Mouse (Mus musculus) liver, adult 2 months (tissue): ENCODE data around the gene Ehmt2. TPM values are rescaled to one million over a fixed set of nuclear protein-coding genes. Genes with fewer than 3 reads are reported as not detected.
"Not testable (repeated sequence)": the region's sequence is repeated elsewhere in the genome, so short reads cannot be mapped to it uniquely, and the experiment has no call there.

Experiments
- DNase-seq: peaks from one replicate; pipeline ENCODE4 v3.0.0-alpha.2; 2011; ENCODE audit warnings: low read depth, low spot score; ENCODE audit errors: extremely low read depth
- H3K27ac ChIP-seq: fragments of 200-500 bp; replicated peaks from 2 replicates; pipeline ENCODE4 v1.5.1; 2012; ENCODE audit warnings: low read depth, mild to moderate bottlenecking, control low read depth, inconsistent platforms, low read length; ENCODE audit not compliant: insufficient read depth
- H3K27me3 ChIP-seq: fragments of 200-500 bp; 2 replicates; pipeline ENCODE4 v1.6.1; 2012; ENCODE audit warnings: mild to moderate bottlenecking, moderate library complexity, low read length, inconsistent platforms; ENCODE audit not compliant: control insufficient read depth, insufficient read depth
- H3K36me3 ChIP-seq: fragments of 200-500 bp; 2 replicates; pipeline ENCODE4 v1.6.1; 2012; ENCODE audit warnings: low read length, inconsistent platforms; ENCODE audit not compliant: control insufficient read depth, insufficient read depth
- H3K4me1 ChIP-seq: fragments of 200-500 bp; 2 replicates; pipeline ENCODE4 v1.6.1; 2011; ENCODE audit warnings: low read length; ENCODE audit not compliant: control insufficient read depth, insufficient read depth
- H3K4me3 ChIP-seq: fragments of 200-500 bp; 2 replicates; pipeline ENCODE4 v1.5.1; 2011; ENCODE audit warnings: low read depth, mild to moderate bottlenecking, control low read depth, low read length, moderate library complexity; ENCODE audit not compliant: insufficient read depth
- H3K79me2 ChIP-seq: fragments of 200-500 bp; 2 replicates; pipeline ENCODE4 v1.6.1; 2012; ENCODE audit warnings: inconsistent platforms, mild to moderate bottlenecking, low read length, moderate library complexity; ENCODE audit not compliant: control insufficient read depth, insufficient read depth
- H3K9ac ChIP-seq: fragments of 200-500 bp; 2 replicates; pipeline ENCODE4 v1.6.1; 2012; ENCODE audit warnings: low read depth, mild to moderate bottlenecking, control low read depth, inconsistent platforms, low read length
- CTCF ChIP-seq: fragments of 200-500 bp; IDR thresholded peaks from 2 replicates; pipeline ENCODE4 v1.5.1; 2011; ENCODE audit warnings: low read depth, low read length, control low read depth
- POLR2A ChIP-seq: fragments of 200-500 bp; IDR thresholded peaks from 2 replicates; pipeline ENCODE4 v1.6.1; 2011; ENCODE audit warnings: low read length, control low read depth; ENCODE audit not compliant: insufficient read depth; ENCODE audit errors: extremely low read depth
- WGBS: fragments of 180-500 bp; shearing (Covaris S2); methylation state at CpG from one replicate; pipeline ENCODE4 v1.1.7; 2018; 5-methylcytosine and 5-hydroxymethylcytosine counted together
- polyA plus RNA-seq: library from polyadenylated mRNA; depleted of rRNA; stranded (reverse); fragments of >200 nt; gene quantifications from 2 replicates; pipeline ENCODE4 v1.2.3, GENCODE M21; 2012
- total RNA-seq: library from RNA; depleted of rRNA; stranded (reverse); fragments of >200 nt; gene quantifications from 2 replicates; pipeline ENCODE4 v1.2.3, GENCODE M21; 2014

Gene Ehmt2
- total and polyA plus RNA-seq, 2 experiments, result 45.2 to 103 TPM

- Histone ChIP-seq H3K79me2 (no peaks in the 10 kb centered on the region), H3K27me3 (no peaks in the 10 kb centered on the region), H3K9ac (peak overlapping the region; percentile 24; the same call in 1 of the 2 replicates), H3K4me1 (peaks cover 2% of the 10 kb centered on the region), H3K4me3 (peak overlapping the region; percentile 53), H3K36me3 (no peaks in the 10 kb centered on the region), H3K27ac (no peak overlapping the region)
- 57% methylated on average over 15 of the region's 15 CpGs for WGBS
- no peak for DNase-seq
- no peak for TF ChIP-seq CTCF
- no peak for TF ChIP-seq POLR2A
Measured at GRCm38 (mm10) chr17:34941344-34942041, 43.2 kb downstream of the Ehmt2 start.

GRCm38 (mm10) chr17:34943128-34943815, 45.0 kb downstream of the Ehmt2 start:
- H3K4me3 ChIP-seq, result no peak overlapping the region
- no peak overlapping the region for H3K9ac ChIP-seq
- peaks cover 3% of the 10 kb centered on the region; the same call in 1 of the 2 replicates for H3K4me1 ChIP-seq
- H3K27me3 ChIP-seq, result no peaks in the 10 kb centered on the region
- H3K79me2 ChIP-seq, result no peaks in the 10 kb centered on the region
- no peak for TF ChIP-seq POLR2A
- TF ChIP-seq CTCF, result no peak
- whole genome bisulfite sequencing, result 73% methylated on average over 4 of the region's 4 CpGs
- DNase-seq, result peak; percentile 79
- no peak overlapping the region for H3K27ac ChIP-seq
- H3K36me3 ChIP-seq, result no peaks in the 10 kb centered on the region

GRCm38 (mm10) chr17:34944362-34944761, 46.1 kb downstream of the Ehmt2 start:
- no peak for DNase-seq
- Histone ChIP-seq H3K27ac (no peak overlapping the region), H3K27me3 (no peaks in the 10 kb centered on the region), H3K79me2 (no peaks in the 10 kb centered on the region), H3K4me3 (no peak overlapping the region), H3K9ac (no peak overlapping the region), H3K4me1 (peaks cover 3% of the 10 kb centered on the region; the same call in 1 of the 2 replicates), H3K36me3 (0 out of 2 replicates have a peak, but pooled peaks cover under 1% of the 10 kb centered on the region)
- no peak for TF ChIP-seq CTCF
- no peak for TF ChIP-seq POLR2A

GRCm38 (mm10) chr17:34946486-34947140, 48.3 kb downstream of the Ehmt2 start:
- 28% methylated on average over 5 of the region's 5 CpGs for WGBS
- TF ChIP-seq CTCF, result no peak
- TF ChIP-seq POLR2A, result no peak
- peaks cover 7% of the 10 kb centered on the region; the same call in 1 of the 2 replicates for H3K36me3 ChIP-seq
- H3K4me3 ChIP-seq, result no peak overlapping the region
- DNase-seq, result peak; percentile 79
- peaks cover 9% of the 10 kb centered on the region for H3K4me1 ChIP-seq
- H3K27me3 ChIP-seq, result no peaks in the 10 kb centered on the region
- no peaks in the 10 kb centered on the region for H3K79me2 ChIP-seq
- no peak overlapping the region for H3K27ac ChIP-seq
- H3K9ac ChIP-seq, result no peak overlapping the region

- Histone ChIP-seq H3K9ac (no peak overlapping the region), H3K27me3 (no peaks in the 10 kb centered on the region), H3K27ac (no peak overlapping the region), H3K4me1 (peaks cover 9% of the 10 kb centered on the region), H3K4me3 (no peak overlapping the region), H3K79me2 (peaks cover 5% of the 10 kb centered on the region; the same call in 1 of the 2 replicates), H3K36me3 (peaks cover 7% of the 10 kb centered on the region; the same call in 1 of the 2 replicates)
- 21% methylated on average over 8 of the region's 8 CpGs for WGBS
- DNase-seq, result peak; percentile 53
- TF ChIP-seq CTCF, result peak; percentile 58; the same call in 1 of the 2 replicates
- no peak for TF ChIP-seq POLR2A
Measured at GRCm38 (mm10) chr17:34947606-34948005, 49.3 kb downstream of the Ehmt2 start.

- not testable (repeated sequence) for H3K27ac ChIP-seq, H3K36me3 ChIP-seq, DNase-seq, H3K9ac ChIP-seq, H3K4me1 ChIP-seq, H3K4me3 ChIP-seq, H3K79me2 ChIP-seq, H3K27me3 ChIP-seq
- WGBS, result 50% methylated on average over 9 of the region's 9 CpGs
Measured at GRCm38 (mm10) chr17:34948721-34949552, 50.7 kb downstream of the Ehmt2 start.
